Mouse (Mus musculus) adrenal gland, postnatal 14 days (tissue): ENCODE data around the gene Uap1l1. TPM values are rescaled to one million over a fixed set of nuclear protein-coding genes. Genes with fewer than 3 reads are reported as not detected.
"Not testable (repeated sequence)": the region's sequence is repeated elsewhere in the genome, so short reads cannot be mapped to it uniquely, and the experiment has no call there.

Experiments used
- DNase-seq: peaks from one replicate; pipeline ENCODE4 v3.0.0; 2021; ENCODE audit warnings: mixed read lengths
- long read RNA-seq, 2 experiments: library from polyadenylated mRNA; stranded (forward); transcript quantifications; one replicate each; pipeline ENCODE4 v2.0.0; 2021
- total RNA-seq: library from RNA; stranded (reverse); gene quantifications from 2 replicates; pipeline ENCODE4 v1.2.3, GENCODE M21; 2021

Gene Uap1l1
- 8.7 and 11.8 TPM in 2 replicates for total RNA-seq
- long read RNA-seq, experiment 1, transcript Uap1l1-201 (9 exons, 3,349 nt), result major isoform, 15 of 18 reads
- long read RNA-seq, experiment 1, partial matches to known transcripts, result 0 of 18 reads
- long read RNA-seq, experiment 1, other reads (novel, unspliced or antisense), result 3 of 18 reads
- long read RNA-seq, experiment 2, transcript Uap1l1-201 (9 exons, 3,349 nt), result major isoform, 10 of 13 reads
- long read RNA-seq, experiment 2, partial matches to known transcripts, result 0 of 13 reads
- long read RNA-seq, experiment 2, other reads (novel, unspliced or antisense), result 3 of 13 reads

- peak; percentile 90 for DNase-seq
Observed at GRCm38 (mm10) chr2:25365091-25365761, at the start of gene Uap1l1. Gene Uap1l1 (minus strand): TSS chr2:25365682.

- DNase-seq, result not testable (repeated sequence)
Observed at GRCm38 (mm10) chr2:25413436-25413835, 48.0 kb upstream of the Uap1l1 start.

- no peak for DNase-seq
Observed at GRCm38 (mm10) chr2:25408908-25409307, 43.4 kb upstream of the Uap1l1 start.

GRCm38 (mm10) chr2:25403994-25404393 lies 38.5 kb upstream of the Uap1l1 start:
- no peak for DNase-seq

DNA sequence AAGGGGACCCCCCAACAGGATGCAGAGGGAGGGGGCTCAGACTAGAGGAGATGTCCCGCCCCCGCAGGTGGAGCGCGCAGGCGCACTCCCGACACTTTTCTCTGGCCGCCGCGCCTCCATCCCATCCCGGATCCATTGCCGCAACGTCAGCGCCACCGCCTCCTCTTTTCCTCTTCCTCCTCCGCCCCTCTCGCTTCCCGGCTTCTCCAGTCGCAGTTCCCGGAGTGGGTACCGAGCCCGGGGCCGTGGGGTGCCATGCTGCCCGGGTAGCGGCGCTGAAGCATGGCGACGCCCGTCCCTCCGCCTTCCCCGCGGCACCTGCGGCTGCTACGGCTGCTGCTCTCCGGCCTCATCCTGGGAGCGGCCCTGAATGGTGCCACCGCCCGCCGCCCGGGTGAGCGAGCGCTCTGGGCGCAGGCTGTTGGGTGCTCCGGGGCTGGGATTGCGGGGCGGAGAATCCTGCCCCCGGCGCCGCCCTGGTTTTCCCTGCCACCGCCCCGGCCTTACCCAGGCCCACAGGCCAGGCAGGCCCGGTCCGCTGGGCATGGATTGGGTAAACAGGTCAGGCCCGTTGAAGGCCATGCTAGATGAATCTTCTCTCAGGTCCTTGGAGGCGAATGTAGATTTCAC lies 37.6 kb upstream of the Uap1l1 start:
- peak; percentile 79 for DNase-seq

DNA sequence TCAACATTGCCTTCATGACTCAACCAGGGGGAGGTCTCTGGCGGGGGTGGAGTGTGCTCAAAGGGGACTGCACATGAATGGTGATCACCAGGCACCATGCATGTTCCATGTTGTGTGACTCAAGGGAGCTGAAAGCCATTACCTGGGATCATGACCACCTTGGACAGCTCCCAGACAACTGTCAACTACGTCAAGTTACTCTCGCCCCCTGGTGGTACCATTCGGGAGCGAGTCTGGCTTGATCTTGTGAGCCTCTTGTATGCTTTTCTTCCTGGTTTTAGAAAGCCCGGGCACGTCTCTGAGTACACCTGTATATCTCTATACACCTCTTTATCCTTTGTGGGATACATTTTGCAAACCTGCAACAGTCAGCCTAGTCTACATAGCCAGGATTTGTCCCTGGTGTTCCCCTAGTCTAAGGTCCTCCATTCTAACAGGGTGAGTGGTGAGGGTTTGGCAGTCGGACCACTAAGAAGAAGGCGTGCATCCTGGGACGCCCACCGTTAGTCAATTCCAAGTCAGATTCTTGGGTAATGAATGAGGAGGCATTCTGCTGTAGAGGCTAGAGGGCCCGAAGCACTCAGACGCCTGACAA lies 37.0 kb upstream of the Uap1l1 start:
- DNase-seq, result peak; percentile 88

- peak; percentile 80 for DNase-seq
Observed at GRCm38 (mm10) chr2:25400764-25401163, 35.3 kb upstream of the Uap1l1 start.

GRCm38 (mm10) chr2:25400291-25400690 lies 34.8 kb upstream of the Uap1l1 start:
- DNase-seq, result no peak

GRCm38 (mm10) chr2:25399051-25399450 lies 33.6 kb upstream of the Uap1l1 start, which contains the start of gene Npdc1:
Gene Npdc1 (plus strand): TSS chr2:25399351.
- DNase-seq, result no peak

DNA sequence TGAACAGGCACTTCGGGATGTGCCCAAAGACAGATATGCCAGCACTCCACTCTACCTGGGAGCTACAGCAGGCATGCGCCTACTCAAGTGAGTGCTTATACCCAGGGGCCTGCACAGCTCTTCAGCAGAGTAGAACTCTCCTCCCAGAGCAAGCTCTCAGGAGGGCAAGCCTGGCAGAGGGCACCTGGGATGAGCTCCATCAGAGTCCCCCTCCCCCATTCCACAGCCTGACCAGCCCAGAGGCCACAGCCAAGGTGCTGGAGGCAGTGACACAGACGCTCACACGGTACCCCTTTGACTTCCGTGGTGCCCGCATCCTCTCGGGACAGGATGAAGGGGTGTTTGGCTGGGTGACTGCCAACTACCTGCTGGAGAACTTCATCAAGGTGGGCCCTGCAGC lies 32.6 kb upstream of the Uap1l1 start:
- no peak for DNase-seq

DNA sequence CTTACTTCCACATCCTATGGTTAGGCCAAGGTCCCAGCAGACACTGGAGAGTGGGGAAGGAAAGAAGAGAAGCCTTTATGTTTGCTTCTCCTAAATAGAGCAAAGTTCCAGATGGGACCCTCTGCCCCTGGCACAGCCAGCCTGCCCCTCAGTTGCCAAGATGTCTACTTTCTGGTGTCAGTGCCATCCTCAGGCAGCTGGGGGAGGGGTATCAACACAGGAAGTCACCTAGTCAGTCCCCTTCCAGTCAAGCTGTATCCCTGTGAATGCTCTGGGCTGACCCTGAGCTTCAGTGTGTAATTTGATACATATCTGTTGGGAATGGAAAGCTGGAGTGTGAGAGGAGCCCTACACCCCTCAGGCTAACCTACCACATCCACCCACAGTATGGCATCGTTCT lies 31.5 kb upstream of the Uap1l1 start:
- DNase-seq, result no peak

- peak; percentile 17 for DNase-seq
Observed at GRCm38 (mm10) chr2:25396597-25396983, 31.1 kb upstream of the Uap1l1 start.

GRCm38 (mm10) chr2:25395721-25396596 lies 30.5 kb upstream of the Uap1l1 start, which contains the start of gene Entpd2:
Gene Entpd2 (plus strand): TSS chr2:25395874.
- peak; percentile 61 for DNase-seq

DNA sequence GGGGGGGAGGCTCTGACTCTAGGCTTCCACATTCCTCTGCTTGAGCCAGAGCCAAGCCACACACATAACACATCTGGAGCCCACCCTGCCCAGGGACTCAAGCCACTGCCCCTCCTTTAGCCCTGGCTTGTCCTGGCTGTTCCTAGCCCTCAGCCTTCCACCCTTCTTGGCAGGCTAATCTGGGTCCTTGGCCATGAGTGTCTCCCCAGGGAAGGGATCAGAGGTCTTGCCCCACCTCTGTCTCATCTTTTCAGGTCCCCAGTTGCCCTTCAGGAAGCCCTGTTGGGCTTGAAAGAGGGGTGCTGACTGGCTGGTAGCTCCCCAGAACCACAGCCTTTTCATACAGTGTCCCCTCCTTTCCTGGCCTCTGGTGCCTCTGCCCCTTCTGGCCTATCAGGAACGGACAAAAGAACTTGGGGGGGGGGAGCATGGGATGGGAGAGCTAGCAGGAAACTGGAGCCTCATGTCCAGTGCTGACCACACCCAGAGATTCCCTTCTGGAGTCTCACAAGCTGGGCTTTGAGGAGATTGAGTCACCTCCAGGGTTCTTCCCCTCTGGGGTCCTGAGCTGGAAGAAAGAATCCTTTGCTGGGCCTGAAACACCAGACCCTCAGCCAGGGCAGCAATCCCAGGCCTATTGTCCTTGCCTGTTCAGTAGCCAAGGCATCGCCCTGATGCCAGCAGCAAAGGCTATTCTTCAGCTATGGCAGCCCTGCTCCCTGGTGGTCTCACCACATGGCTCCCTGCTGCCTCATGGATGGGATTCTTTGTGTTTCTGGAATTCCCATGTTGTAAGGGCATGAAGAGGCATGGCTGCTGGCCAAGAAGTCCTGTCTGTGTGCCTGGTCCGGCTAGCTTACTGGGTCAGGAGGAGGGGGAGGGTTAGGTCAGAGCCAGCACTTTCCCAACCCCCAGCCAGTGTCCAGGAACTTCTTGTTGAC lies 29.1 kb upstream of the Uap1l1 start:
- peak; percentile 37 for DNase-seq

- DNase-seq, result no peak
Observed at GRCm38 (mm10) chr2:25391266-25391665, 25.8 kb upstream of the Uap1l1 start.

GRCm38 (mm10) chr2:25384492-25384891 lies 19.0 kb upstream of the Uap1l1 start:
- no peak for DNase-seq

- DNase-seq, result peak; percentile 59
Observed at GRCm38 (mm10) chr2:25376589-25376988, 11.1 kb upstream of the Uap1l1 start.

DNA sequence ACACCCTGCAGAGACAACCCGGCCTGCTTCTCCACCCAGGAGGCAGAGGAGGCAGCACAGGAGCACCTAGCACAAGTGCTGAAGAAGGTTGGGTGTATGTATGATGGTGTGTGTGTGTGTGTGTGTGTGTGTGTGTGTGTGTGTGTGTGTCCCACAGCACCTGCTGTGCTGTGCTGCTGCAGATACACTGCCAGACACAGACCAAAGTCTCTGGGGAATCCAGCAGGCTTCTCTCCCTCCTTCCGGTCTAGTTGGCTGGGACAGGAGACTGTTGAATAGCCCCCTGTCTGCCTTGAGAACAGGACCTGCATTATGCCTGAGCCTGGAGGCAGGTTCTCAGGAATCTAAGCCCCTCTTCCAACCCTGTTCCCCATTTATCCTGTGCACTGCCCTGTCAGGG lies 7.9 kb upstream of the Uap1l1 start:
- no peak for DNase-seq

DNA sequence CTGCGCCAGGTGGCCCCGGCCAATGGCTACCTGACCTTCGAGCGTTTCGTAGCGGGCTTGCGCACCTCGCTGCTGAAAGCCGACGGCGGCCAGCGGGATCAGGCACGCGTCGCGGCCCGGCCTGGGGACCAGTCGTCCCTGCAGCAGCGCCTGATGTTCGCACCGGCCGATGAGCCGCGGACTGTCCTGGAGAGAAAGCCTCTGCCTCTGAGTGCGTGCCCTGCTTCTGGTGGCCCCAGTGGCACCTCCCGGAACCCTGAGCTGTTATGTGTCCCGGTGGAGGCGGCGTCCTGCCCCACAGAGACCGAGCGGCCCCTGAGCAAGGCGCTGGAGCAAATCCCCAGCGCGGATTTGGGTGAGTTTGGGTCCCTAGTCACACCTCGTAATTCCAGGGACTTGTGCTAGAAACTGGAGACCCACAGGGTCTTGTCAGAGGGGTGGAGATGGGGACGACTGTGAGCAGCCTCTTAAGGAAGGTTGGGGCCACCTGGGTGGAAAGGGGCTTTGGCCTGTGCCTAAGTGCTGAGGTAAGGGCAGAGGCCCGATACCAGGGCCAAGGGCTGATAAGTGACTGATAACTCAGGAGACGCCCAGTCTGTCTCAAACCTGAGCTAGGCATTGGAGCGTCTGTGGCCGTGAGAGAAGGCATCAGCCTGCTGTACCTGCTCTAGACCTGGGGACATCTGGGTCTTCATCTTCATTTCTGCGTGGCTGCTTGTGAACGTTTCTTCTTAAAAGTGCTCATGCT lies 7.3 kb upstream of the Uap1l1 start:
- no peak for DNase-seq
